Mouse (Mus musculus): ENCODE measurements around the gene Rhbdf1. TPM values are rescaled to one million over a fixed set of nuclear protein-coding genes. Genes with fewer than 3 reads are reported as not detected.

Rhbdf1 gene
- polyA plus RNA-seq, 1 experiment from 2014 or later: 57.6 TPM

DNA sequence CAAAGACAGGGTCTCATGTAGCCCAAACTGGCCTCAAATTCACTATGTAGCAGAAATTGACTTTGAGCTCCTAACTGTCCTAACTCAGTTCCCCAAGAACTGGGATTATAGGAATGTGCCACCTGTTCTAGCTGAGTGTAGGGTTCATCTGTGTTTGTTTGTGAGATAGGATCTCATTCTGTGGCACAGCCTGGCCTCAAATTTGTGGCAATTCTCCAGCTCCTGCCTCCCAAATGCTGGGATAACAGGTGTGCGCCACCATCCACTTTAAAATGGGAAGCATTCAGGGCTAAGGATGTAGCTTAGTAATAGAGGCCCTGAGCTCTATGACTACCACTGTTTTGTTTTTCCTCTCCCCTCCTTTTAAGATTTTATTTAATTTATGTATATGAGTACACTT lies 31.0 kb upstream of the Rhbdf1 start:
- H3K36me3 ChIP-seq: peaks cover 5% of the 10 kb centered on the region
- 100% methylated on average over 1 of the region's 1 CpGs for WGBS

DNA sequence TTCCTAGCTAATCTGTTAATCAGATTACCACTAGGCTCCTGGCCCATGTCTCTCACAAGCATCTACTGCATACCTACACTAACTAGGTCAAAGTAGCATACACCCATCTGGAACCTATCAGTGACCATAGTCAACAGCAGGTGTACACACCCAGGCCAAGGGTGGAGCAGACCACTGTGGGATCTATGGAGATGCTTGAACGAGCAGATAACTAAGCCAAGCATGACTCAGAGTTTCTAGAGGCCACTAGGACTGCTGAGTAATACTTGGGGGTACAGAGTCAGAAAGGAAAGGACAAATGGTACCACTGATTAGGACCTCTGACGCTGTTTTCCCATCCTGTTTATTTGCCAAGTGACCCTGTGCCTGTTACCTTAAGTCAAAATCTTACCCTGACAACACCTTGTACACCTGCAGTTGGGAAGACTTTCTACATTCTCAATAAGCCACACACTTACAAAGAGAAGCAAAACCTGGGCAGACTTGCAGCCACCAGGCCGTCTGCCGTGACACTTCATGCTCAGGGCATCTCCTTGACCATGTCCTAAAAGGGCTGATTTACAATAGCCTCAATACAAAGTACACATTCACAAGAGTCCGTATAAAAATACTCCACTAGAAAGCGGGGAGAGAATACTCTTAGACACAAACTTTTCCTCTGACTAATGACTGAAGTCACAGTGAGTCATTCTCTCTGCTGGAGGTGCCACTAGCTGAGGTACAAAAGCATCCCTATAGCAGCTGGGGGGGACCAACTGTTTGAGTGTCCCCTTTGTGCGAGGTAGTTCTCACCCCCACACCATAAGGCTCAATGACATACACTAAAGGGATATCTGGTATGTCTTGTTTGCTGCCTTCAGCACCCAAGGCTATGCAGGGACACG lies 29.0 kb upstream of the Rhbdf1 start:
- no peaks in the 10 kb centered on the region for H3K9me3 ChIP-seq
- H3K4me1 ChIP-seq: no peaks in the 10 kb centered on the region
- peak; percentile 99 for ATAC-seq (ENCODE audit: insufficient read depth, low FRiP score, low read depth)
- H3K9ac ChIP-seq: no peak overlapping the region
- H3K36me3 ChIP-seq: peaks cover 8% of the 10 kb centered on the region
- H3K27me3 ChIP-seq (replicated peaks): no peaks in the 10 kb centered on the region
- no peak overlapping the region for H3K27ac ChIP-seq
- no peak overlapping the region for H3K4me2 ChIP-seq
- WGBS: 82% methylated on average over 8 of the region's 8 CpGs
- H3K4me3 ChIP-seq (replicated peaks): no peak overlapping the region

More for the DNA sequence above, 31.0 kb upstream of the Rhbdf1 start:
- Histone ChIP-seq H3K9ac (no peak overlapping the region), H3K4me3 (replicated peaks) (no peak overlapping the region), H3K27ac (no peak overlapping the region), H3K4me2 (no peak overlapping the region), H3K9me3 (no peaks in the 10 kb centered on the region), H3K4me1 (no peaks in the 10 kb centered on the region), H3K27me3 (replicated peaks) (no peaks in the 10 kb centered on the region)
- no peak for ATAC-seq (ENCODE audit: insufficient read depth, low FRiP score, low read depth)

DNA sequence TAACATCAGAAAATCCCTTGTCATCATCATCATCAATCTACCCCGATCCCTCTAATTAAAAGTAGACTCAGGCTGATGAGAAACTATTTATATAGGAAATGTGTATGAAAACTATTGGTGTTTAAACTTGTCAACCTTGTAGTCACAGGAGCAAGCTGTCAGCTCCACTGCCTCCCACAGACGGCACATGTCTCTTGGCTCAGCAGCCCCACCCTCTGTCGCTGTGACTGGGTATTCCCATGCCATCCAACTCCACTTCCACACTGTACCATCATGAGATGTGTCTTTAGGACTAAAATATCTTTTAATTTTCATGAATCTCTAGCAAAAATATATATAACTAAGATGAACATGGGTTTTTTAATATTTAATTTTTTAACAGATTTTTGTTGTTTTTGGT lies 26.2 kb upstream of the Rhbdf1 start:
- H3K36me3 ChIP-seq: peaks cover 8% of the 10 kb centered on the region
- no peak overlapping the region for H3K9ac ChIP-seq
- H3K27me3 ChIP-seq (replicated peaks): no peaks in the 10 kb centered on the region
- 74% methylated on average over 3 of the region's 3 CpGs for WGBS
- no peaks in the 10 kb centered on the region for H3K4me1 ChIP-seq
- H3K4me3 ChIP-seq (replicated peaks): no peak overlapping the region
- H3K4me2 ChIP-seq: no peak overlapping the region
- ATAC-seq (ENCODE audit: insufficient read depth, low FRiP score, low read depth): no peak
- no peak overlapping the region for H3K27ac ChIP-seq
- no peaks in the 10 kb centered on the region for H3K9me3 ChIP-seq

GRCm38 (mm10) chr11:32247068-32247467 lies 25.0 kb upstream of the Rhbdf1 start:
- no peaks in the 10 kb centered on the region for H3K4me1 ChIP-seq
- no peak overlapping the region for H3K4me2 ChIP-seq
- no peak overlapping the region for H3K27ac ChIP-seq
- H3K36me3 ChIP-seq: peaks cover 8% of the 10 kb centered on the region
- no peak for ATAC-seq (ENCODE audit: insufficient read depth, low FRiP score, low read depth)
- H3K9ac ChIP-seq: no peak overlapping the region
- no peaks in the 10 kb centered on the region for H3K9me3 ChIP-seq
- no peak overlapping the region for H3K4me3 ChIP-seq (replicated peaks)
- no peaks in the 10 kb centered on the region for H3K27me3 ChIP-seq (replicated peaks)

DNA sequence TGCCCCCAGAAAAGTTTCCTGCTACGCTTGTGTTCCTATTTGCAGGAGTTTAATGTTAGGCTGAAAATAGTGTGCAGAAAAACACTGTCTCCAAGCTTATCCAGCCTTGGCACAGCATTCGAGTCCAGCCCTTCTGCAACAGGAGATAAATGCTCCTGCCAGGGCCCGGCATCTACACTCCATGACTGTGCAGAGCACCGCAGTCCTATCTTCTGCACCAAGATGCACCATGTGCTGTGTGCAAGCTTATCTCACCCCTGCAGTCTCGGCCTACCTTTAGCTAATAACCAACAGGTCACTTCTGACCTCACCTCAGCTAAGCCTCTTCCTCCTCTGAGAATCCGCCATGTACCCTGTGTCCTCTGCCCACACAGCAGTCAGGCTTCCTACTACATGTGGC lies 23.5 kb upstream of the Rhbdf1 start:
- peak; percentile 97 for ATAC-seq (ENCODE audit: insufficient read depth, low FRiP score, low read depth)
- no peak overlapping the region for H3K4me3 ChIP-seq (replicated peaks)
- 87% methylated on average over 6 of the region's 6 CpGs for WGBS
- H3K36me3 ChIP-seq: peaks cover 12% of the 10 kb centered on the region
- no peaks in the 10 kb centered on the region for H3K27me3 ChIP-seq (replicated peaks)
- H3K9ac ChIP-seq: no peak overlapping the region
- no peak overlapping the region for H3K4me2 ChIP-seq
- H3K27ac ChIP-seq: no peak overlapping the region
- H3K4me1 ChIP-seq: no peaks in the 10 kb centered on the region
- no peaks in the 10 kb centered on the region for H3K9me3 ChIP-seq

GRCm38 (mm10) chr11:32244617-32245016 lies 22.5 kb upstream of the Rhbdf1 start:
- no peaks in the 10 kb centered on the region for H3K4me1 ChIP-seq
- H3K27ac ChIP-seq: no peak overlapping the region
- no peak overlapping the region for H3K9ac ChIP-seq
- no peak for ATAC-seq (ENCODE audit: insufficient read depth, low FRiP score, low read depth)
- no peak overlapping the region for H3K4me3 ChIP-seq (replicated peaks)
- H3K36me3 ChIP-seq: peaks cover 13% of the 10 kb centered on the region
- H3K27me3 ChIP-seq (replicated peaks): no peaks in the 10 kb centered on the region
- no peaks in the 10 kb centered on the region for H3K9me3 ChIP-seq
- no peak overlapping the region for H3K4me2 ChIP-seq
- 90% methylated on average over 1 of the region's 1 CpGs for WGBS

- WGBS: 72% methylated on average over 3 of the region's 3 CpGs
- Histone ChIP-seq H3K9ac (no peak overlapping the region), H3K27me3 (replicated peaks) (no peaks in the 10 kb centered on the region), H3K4me1 (no peaks in the 10 kb centered on the region), H3K9me3 (no peaks in the 10 kb centered on the region), H3K4me2 (no peak overlapping the region), H3K36me3 (peaks cover 13% of the 10 kb centered on the region), H3K27ac (0 out of 2 replicates have a peak overlapping the region, but pooled peaks have one; percentile 37), H3K4me3 (replicated peaks) (no peak overlapping the region)
- ATAC-seq (ENCODE audit: insufficient read depth, low FRiP score, low read depth): no peak
Observed at GRCm38 (mm10) chr11:32244064-32244463, 22.0 kb upstream of the Rhbdf1 start.

DNA sequence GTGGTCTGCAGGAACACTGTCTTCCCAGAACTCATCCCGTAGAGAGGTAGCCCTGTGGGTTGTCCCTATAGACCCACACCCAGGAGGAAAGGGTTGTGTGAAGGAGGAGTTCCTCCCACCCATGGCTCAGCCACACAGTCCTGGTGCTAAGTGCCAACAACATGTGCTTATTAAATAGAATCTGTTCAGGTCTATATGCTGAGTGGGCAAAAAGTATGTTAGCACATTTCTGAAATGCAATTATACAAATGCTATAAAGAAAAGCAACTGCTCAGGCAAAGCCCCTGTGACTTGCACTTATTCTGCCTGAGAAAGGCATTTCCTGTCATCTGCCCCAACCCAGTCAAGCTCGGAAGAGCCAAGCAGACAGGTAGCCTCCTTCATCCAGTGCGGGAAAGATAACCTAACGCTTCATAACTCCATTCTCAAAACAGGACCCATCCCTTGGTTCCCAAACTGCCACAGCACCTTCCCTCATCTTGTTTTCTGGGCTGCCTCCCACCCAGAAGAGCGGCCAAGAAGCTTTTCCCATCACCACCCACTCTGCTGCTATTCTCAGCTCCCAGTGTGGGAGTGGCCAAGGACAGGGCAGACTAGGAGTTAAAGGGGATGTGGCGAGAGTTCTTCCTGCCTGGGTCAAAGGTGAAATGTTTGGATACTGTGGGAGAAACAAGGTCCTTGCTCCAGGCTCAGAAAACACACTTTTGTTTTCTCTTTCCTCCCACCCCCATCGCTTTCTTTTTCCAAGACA lies 21.3 kb upstream of the Rhbdf1 start:
- H3K4me2 ChIP-seq: no peak overlapping the region
- no peaks in the 10 kb centered on the region for H3K9me3 ChIP-seq
- no peak overlapping the region for H3K27ac ChIP-seq
- no peaks in the 10 kb centered on the region for H3K4me1 ChIP-seq
- no peak for ATAC-seq (ENCODE audit: insufficient read depth, low FRiP score, low read depth)
- 65% methylated on average over 7 of the region's 7 CpGs for WGBS
- H3K27me3 ChIP-seq (replicated peaks): no peaks in the 10 kb centered on the region
- no peak overlapping the region for H3K9ac ChIP-seq
- peaks cover 16% of the 10 kb centered on the region for H3K36me3 ChIP-seq
- no peak overlapping the region for H3K4me3 ChIP-seq (replicated peaks)

DNA sequence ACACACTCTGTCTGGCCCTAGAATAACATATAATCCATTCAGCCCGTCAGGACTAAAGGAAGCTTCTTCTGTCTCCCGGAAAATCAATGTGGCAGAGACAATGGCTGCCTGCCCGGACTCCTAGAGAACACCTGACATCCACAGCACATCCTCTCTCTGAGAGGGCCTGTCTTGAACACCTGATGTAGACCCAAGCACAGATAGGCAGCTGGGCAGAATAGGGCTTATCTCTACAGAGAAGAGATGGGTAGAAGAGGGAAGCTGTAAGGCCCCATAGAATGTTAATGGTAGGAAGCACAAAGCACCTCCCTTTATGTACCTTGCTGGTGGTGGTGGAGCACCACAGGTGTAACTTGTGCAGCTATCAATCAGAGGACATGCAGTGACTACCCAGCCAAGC lies 20.1 kb upstream of the Rhbdf1 start:
- peaks cover 16% of the 10 kb centered on the region for H3K36me3 ChIP-seq

DNA sequence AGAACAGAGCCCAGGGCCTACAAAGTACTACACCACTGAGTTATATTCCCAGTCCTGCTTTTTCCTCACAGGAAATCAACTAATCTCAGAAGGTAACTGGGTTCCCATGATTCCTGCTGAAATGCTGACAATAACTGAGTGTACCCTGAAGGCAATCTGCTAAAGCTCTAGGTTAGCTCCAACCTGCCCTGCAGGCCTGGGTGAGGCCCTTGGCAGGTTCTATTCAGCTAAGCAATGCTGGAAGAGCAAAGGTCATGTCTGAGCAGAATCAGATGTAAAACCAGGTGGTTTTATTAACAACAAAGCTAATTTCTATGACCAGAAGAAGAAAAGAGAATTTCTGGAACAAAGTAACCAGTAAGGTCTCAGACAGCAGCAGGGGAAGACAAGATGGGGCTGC lies 19.3 kb upstream of the Rhbdf1 start:
- ATAC-seq (ENCODE audit: insufficient read depth, low FRiP score, low read depth): no peak
- Histone ChIP-seq H3K36me3 (peaks cover 16% of the 10 kb centered on the region), H3K27ac (peak overlapping the region; percentile 10; the same call in 1 of the 2 replicates), H3K9ac (no peak overlapping the region), H3K27me3 (replicated peaks) (no peaks in the 10 kb centered on the region), H3K4me2 (no peak overlapping the region), H3K4me3 (replicated peaks) (no peak overlapping the region), H3K9me3 (no peaks in the 10 kb centered on the region), H3K4me1 (peaks cover 5% of the 10 kb centered on the region)

More for the DNA sequence above, 20.1 kb upstream of the Rhbdf1 start:
- Histone ChIP-seq H3K27me3 (replicated peaks) (no peaks in the 10 kb centered on the region), H3K27ac (no peak overlapping the region), H3K9ac (no peak overlapping the region), H3K4me2 (no peak overlapping the region), H3K9me3 (no peaks in the 10 kb centered on the region), H3K4me3 (replicated peaks) (no peak overlapping the region), H3K4me1 (no peaks in the 10 kb centered on the region)
- 86% methylated on average over 3 of the region's 3 CpGs for WGBS
- ATAC-seq (ENCODE audit: insufficient read depth, low FRiP score, low read depth): no peak

GRCm38 (mm10) chr11:32238093-32238860 lies 16.2 kb upstream of the Rhbdf1 start:
- H3K27me3 ChIP-seq (replicated peaks): no peaks in the 10 kb centered on the region
- H3K36me3 ChIP-seq: peaks cover 21% of the 10 kb centered on the region
- no peak overlapping the region for H3K4me3 ChIP-seq (replicated peaks)
- no peak overlapping the region for H3K4me2 ChIP-seq
- no peak overlapping the region for H3K27ac ChIP-seq
- H3K9ac ChIP-seq: no peak overlapping the region
- H3K4me1 ChIP-seq: peaks cover 26% of the 10 kb centered on the region
- WGBS: 72% methylated on average over 5 of the region's 5 CpGs
- ATAC-seq (ENCODE audit: insufficient read depth, low FRiP score, low read depth): peak; percentile 25; the same call in 1 of the 2 replicates
- H3K9me3 ChIP-seq: no peaks in the 10 kb centered on the region

- Histone ChIP-seq H3K9ac (no peak overlapping the region), H3K4me3 (replicated peaks) (no peak overlapping the region), H3K4me1 (peaks cover 26% of the 10 kb centered on the region), H3K9me3 (no peaks in the 10 kb centered on the region), H3K36me3 (peaks cover 23% of the 10 kb centered on the region), H3K4me2 (no peak overlapping the region), H3K27me3 (replicated peaks) (no peaks in the 10 kb centered on the region), H3K27ac (no peak overlapping the region)
- WGBS: 84% methylated on average over 3 of the region's 3 CpGs
- ATAC-seq (ENCODE audit: insufficient read depth, low FRiP score, low read depth): no peak
Observed at GRCm38 (mm10) chr11:32237411-32237795, 15.3 kb upstream of the Rhbdf1 start.

Measured in stomach, embryonic 15.5 days (tissue).